Mouse (Mus musculus) gastrocnemius, postnatal 14 days (tissue): Measurements from ENCODE around the gene Abcc4. TPM values are rescaled to one million over a fixed set of nuclear protein-coding genes. Genes with fewer than 3 reads are reported as not detected.
"Not testable (repeated sequence)": the region's sequence is repeated elsewhere in the genome, so short reads cannot be mapped to it uniquely, and the experiment has no call there.

Source experiments
- DNase-seq: peaks from one replicate; pipeline ENCODE4 v3.0.0; 2021; ENCODE audit warnings: mixed read lengths
- intact Hi-C: fragments of 180-260 bp; cut with DNase I; formaldehyde crosslinking; loops from one replicate; pipeline ENCODE4 v1.15.1; 2025; ENCODE audit warnings: low total_unique reads
- total RNA-seq, 2 experiments: library from RNA; stranded (reverse); gene quantifications; 2 replicates each; pipeline ENCODE4 v1.2.3; 2021

Gene Abcc4
- total RNA-seq, 2 experiments from 2014 or later, result 7.9 to 8.2 TPM

DNA sequence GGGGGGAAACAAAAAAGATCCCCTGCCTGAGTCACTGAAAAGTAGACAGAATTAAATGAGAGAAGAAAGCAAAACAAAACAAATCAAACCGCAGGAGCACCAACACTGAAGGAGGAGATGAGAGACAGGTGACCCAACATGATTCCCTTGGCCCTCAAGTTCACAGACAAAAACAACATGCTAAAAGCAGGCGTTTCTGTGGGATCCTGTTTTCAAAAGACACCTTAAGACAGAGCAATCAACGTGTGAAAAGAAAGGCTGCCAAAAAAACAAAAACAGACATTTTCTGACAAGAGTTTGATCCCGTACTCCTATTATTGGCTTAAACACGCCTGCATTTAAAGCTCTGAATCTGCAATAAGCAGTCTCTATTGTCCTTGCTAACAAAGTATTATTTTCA is 153.6 kb downstream of the Abcc4 start:
- intact Hi-C loops, result no loop called here

DNA sequence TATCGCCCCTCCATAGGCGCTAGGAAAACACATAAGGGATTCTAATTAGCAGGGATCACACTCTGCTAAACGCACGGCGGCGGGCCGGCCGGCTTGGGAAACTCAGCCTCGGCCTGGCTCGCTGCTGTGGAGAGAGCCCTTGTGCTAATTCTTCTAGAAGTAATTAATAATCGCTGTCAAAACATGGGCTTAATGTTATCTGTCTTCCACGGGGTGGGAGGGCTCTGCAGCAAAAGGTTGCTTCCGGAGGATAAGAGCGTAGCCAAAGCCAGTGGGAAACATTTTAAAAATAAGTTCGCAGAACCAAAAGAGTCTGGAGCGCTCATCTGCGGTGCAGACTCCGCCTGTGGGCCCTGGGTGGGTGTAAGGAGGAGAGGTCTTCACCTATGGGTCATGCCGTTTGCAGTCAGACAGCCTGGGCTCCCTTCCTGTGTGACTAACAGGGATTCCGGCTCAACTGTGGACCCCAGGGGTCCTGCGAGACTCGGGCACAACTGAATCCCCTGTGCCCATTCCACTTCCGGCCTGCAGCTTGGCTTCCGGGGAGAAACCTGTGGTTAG is 154.2 kb downstream of the Abcc4 start:
- DNase-seq, result no peak
- intact Hi-C loops, result no loop called here

More for the DNA sequence above, 153.6 kb downstream of the Abcc4 start:
- no peak for DNase-seq

DNA sequence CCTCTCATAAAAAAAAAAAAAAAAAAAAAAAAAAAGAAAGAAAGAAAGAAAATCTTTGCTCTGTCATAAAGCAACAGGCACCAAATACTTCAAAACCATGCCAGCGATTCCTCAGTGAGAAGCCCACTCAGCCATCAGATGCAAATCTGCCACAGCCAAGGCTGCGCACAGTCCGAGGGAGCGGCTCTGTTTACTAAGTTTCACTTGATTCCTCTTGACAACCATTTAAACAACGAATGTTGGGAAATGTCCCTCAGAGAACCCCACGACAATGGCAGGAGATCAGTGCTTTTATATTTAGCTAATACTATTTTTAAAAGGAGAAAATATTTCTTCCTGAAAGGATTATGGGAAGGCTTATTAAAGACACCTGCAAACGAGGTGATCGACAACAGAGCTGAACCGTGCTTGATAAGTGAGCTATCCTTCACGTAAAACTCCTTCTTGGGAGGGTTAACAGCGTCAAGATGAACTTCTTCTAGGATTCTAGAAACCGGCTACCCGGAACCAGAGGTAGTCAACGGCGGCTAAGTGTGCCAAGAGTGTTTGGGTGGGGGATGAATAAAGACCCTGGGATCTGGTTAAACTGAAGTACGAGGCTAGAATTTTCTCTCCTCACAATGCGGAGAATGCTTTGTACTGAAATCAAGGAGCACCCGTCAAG is 154.8 kb downstream of the Abcc4 start:
- no peak for DNase-seq
- intact Hi-C loops, result no loop called here

DNA sequence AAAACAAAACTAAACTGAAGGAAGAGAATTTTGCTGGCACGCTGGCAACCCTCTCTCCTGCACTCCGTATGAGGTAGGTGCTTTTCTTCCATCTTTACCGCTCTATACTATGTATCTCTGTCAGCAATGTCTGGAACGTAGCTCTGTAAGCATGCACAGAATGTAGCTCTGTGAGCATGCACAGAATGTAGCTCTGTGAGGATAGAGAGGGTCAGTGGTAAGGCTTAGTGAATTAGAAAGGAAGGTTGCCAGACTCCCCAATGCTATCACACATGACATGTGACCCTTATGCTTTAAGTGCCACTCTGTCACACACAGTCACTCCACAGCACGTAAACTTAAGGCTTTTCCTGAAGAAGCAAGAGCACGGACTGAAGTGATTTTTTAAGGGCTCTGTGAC is 161.5 kb downstream of the Abcc4 start:
- intact Hi-C loops, result no loop called here
- no peak for DNase-seq

DNA sequence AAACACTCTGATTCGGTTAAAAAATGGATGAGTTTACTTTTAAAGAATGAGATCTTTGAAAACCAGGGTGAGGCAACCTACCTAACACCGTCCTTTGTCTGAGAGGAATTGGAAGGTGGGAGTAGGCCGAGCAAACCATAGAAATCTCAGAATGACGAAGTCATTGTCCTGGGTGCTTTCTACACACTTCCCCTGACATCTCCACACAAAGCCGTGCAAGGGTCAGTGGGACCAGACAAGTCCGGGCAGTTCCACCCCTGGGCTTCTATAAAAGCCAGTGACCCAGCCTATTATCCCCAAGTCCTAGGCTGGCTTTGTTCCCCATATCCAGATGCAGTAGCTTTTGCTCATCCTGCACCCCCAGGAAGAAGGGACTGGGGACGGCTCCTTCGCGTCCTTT is 163.1 kb downstream of the Abcc4 start:
- no peak for DNase-seq

DNA sequence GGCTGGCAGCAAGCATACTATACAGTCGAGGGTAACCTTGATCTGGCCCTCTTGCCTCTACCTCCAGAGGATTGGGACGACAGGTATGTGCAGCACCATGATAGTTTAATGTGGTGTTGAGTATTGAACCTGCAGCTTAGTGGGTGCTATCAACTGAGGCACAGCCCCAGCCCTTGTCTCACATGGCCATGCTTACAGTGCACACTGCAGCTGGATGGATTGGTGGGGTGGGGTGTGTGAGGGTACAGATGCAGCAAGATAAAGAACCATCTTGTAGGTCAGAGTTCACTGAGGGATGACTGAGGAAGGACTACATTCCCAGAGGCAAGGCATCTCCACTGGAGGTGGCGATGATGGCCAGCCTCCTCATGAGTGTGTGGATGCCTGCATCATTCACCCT is 174.5 kb downstream of the Abcc4 start:
- intact Hi-C loops, result no loop called here
- DNase-seq, result no peak

More for the DNA sequence above, 163.1 kb downstream of the Abcc4 start:
- intact Hi-C loops, result no loop called here

DNA sequence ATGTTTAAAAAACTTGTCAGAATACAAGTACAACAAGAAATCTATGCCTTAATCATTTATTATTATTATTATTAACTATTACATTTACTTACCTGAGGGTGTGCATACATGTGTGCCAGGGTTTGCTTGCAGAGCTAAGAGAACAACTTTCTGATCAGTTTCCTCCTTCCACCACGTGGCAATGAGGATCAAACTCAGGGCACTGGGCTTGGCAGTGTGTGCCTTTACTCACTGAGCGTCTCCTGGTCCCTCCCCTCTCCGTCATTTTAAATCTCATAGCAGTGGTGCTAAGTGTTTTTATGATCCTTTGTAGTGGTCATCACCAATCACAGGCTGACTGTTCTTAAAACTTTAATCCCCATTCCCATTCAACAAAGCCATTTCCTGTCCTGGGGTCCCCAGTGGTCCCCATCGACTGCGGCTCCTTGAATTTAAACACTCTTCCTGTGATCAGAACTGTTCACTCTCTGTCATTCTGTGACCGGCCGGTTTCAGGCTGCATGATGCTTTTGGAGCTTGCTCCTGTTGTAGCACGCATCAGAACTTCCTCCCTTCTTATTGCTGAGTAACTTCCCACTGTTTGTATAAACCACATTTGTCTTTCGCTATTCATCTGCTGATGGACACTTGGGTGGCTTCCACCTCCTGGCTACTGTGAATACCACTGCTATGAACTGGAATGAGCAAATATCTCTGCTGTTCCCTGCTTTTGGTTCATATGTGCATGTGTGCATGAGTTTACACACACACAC is 191.6 kb downstream of the Abcc4 start:
- no peak for DNase-seq
- intact Hi-C loops, result no loop called here

DNA sequence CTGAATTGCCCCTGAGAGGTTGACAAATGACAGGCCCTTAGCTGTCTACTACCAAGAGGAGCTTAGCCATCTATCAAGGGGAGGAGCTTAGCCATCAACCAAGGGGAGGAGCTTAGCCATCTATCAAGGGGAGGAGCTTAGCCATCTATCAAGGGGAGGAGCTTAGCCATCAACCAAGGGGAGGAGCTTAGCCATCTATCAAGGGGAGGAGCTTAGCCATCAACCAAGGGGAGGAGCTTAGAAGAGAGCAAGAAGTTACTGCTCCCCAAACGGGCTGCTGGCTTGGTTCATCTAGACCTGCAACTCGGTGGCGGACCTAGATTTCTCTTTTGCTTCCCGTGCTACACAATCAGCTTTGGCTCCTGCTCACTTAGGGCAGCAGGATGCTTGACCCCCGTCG is 194.3 kb downstream of the Abcc4 start:
- DNase-seq, intact Hi-C loops: not testable (repeated sequence)

DNA sequence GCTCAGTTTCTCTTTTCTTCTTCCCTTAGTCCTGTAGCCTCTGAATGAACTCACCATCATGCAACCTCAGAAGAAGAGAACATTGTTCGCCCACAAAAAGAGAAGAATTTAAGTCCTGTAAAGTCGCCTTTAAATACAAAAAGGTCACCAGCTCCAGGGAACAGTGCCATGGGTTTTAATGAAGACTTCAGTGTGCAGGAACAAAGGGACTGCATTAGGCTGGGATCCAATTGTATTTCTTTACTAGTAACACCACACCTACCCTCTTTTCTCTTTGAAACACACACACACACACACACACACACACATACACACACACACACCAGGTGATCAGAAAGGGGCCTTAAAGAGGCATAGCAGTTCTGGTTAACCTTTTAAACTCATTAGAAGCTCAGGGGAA is 195.2 kb downstream of the Abcc4 start:
- intact Hi-C loops, result no loop called here
- DNase-seq, result no peak

DNA sequence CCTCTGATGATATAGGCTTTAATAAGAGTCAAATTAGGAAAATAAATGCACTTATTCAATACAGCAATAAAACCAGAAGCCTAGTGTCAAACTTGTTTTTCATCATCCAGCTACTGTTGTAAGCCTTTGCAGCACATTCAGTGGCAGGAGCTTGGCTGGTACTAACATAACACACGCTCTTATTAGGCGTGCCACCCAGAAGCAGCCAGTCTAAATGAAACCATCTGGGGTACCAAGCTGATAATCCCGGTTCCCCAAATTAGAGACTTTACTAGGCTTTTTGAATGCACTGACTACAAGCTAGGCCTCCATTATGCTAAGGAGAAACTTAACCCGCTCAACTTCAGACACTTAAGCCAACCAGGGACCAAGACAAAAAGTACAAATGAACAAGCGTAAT is 195.8 kb downstream of the Abcc4 start:
- no peak for DNase-seq
- intact Hi-C loops, result no loop called here

DNA sequence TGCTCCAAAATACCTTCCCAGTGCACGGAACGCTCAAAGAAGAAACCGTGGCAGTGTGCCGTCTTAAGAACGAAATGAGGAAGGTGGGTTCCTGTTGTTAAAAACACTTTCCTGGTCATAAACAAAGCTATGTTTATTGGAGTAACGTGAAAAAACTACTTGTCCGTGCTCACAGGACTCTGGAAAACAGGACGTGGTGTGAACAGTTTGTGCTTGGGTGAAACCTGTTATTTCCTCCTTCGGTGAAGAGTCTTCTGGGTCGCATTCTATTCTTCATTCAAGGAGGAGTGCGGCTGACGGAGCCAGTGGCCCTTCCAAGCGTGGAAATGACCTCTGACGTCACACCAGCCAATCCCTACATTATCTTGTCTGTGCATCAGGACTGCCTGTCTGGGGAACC is 198.2 kb downstream of the Abcc4 start:
- intact Hi-C loops, result no loop called here
- DNase-seq, result no peak

DNA sequence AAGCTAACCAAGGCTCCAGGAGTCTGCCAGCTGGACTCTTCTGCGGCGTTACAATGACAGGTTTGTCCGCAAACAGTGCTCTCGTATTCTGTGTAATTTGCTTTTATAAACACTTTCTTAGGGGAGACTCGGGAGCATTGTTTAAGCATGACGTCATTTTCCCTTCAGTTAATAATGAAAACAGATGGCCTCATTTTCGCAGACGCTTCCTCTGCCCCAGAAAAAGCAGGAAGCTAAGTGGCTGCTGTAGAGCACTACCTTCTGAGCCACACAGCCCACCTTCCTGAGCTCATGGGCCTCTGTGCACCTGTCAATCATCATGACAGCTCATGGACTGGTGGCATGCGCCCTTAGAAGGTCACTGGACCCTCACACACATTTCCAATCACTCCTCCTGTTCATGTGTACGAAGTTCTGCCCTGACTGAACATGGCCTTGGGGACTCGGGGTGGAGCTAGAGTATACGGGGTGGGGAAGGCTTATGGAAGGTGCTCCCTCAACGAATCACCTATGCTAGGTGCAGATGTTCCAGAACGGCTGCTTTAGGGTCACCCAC is 199.3 kb downstream of the Abcc4 start:
- DNase-seq, result no peak
- intact Hi-C loops, result no loop called here

DNA sequence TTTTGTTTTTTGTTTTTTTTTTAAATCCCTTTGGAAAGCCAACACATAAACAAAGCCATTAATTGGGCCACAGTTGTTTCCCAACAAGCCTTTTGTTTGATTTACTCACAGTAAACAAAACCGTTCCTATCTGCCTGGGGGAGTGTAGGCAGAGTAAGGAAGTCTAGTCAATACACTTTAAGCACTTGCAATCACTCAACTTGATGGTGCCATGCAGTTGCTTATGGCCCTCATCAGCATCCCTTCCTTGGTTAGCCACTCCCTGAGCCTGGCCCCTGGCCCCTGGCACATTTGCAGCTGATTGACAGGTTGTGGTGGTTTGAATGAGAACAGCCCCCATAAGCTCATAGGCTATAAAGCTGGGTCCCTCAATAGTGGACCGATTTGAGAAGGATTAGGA is 209.3 kb downstream of the Abcc4 start:
- no peak for DNase-seq
- intact Hi-C loops, result no loop called here

DNA sequence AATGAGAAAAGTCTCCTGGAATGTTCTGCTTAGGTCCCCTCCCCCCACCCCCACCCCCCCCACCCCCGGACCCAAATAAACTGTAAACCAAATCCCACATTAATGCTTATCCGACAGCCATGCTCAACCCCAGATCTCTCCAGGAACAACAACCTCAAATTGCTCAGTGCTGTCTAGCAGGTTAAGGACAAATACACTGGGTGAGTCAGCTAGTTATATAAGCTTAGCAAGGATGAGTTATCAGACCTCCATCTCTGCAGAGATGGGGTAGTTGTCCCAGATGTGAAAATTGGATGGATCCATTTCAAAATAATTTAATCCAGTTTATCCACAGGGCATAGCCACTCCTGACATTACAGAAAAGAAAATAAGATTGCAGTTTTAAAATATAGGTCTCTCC is 210.6 kb downstream of the Abcc4 start:
- intact Hi-C loops, result no loop called here
- no peak for DNase-seq

DNA sequence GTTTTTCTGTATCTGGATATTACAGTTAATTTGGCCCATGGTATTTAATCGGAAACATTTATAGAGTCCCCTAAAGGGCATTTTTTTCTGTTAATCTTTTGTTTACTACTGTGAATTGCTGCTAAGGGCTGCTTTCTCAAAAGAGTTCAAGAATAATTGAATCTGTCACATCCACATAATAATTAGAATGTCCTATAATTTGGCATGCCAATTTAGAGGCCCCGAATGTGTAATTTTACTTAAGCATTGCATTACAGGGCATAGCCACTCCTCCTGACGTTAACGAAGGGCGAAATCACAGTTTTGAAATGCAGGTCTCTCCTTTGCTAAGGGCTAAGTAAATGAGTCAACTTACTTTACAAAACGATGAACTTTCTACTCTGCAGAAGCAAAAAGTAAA is 214.3 kb downstream of the Abcc4 start:
- intact Hi-C loops, result no loop called here

DNA sequence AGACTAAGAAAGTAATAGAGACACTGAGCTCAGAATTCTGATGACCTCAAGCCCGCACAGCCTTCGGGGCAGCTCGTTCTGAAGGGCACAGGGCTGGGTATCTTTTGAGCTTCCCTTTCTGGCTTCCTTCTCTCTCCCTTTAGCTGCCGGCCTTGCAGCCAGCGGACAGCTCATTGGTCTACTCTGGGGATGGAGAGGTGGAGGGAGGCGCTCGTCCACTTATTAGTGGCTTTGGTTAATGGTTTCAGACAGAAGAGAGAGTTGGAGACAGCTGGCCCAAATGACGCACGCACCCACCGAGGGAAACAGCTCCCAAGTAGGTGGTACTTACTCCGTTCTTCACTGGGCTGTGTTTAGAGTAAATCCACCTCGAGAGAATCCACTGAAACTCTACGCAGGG is 214.7 kb downstream of the Abcc4 start:
- DNase-seq, result no peak
- intact Hi-C loops, result no loop called here

More for the DNA sequence above, 214.3 kb downstream of the Abcc4 start:
- DNase-seq, result no peak

DNA sequence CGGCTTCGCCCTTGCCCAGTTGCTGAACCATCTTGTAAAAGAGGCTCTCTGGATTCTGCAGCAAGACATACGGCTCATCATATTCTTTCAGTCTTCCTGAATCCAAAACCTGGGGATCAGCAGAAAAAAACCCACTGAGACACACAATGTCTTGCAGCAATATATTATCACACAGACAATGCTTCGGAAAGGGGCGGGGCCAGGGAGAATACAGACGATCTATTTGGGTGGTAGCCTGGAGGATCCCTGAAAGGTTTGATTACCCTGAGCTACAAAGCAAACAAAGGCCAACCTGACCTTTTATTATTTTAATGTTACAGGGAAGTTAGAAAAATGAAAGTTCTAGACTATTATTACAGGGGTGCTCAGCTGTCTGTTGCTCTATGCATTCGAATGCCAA is 215.5 kb downstream of the Abcc4 start:
- DNase-seq, result no peak
- intact Hi-C loops, result no loop called here

DNA sequence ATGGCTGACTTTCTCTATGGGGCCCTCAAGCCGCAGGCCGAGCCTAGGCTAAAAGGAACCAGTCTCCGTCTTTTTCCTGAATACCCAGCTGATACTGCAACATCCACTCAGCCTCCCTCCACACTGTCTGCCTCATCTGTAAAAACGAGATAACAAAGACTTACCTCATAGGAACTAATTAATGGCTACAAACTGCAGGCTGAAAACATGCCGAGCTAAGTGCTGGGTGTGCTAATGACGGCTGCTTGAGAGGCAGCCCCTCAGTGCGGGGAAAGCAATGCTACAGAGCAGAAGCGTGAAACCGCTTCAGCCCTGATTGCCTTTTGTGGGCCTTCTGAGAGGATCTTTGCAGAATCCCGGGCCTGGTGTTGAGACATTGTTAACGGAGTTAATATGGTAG is 219.7 kb downstream of the Abcc4 start:
- DNase-seq, result no peak

DNA sequence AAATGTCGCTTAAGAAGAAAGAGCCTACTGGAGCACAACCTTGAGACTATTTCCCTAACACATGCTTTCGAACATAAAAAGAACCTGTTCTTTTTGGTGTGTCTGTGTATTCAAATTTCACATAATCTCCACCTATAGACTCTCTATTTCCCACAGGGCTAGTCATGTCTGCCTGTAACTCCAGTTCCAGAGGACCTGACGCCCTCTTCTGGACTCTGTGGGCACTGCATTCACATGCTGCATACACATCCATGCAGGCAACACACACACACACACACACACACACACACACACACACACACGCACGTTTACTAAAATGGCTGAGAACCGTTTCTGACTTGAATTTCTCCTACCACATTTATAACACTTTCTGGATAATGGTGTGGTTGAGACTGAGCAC is 220.4 kb downstream of the Abcc4 start:
- intact Hi-C loops, result no loop called here
- DNase-seq, result no peak

More for the DNA sequence above, 219.7 kb downstream of the Abcc4 start:
- intact Hi-C loops, result no loop called here

DNA sequence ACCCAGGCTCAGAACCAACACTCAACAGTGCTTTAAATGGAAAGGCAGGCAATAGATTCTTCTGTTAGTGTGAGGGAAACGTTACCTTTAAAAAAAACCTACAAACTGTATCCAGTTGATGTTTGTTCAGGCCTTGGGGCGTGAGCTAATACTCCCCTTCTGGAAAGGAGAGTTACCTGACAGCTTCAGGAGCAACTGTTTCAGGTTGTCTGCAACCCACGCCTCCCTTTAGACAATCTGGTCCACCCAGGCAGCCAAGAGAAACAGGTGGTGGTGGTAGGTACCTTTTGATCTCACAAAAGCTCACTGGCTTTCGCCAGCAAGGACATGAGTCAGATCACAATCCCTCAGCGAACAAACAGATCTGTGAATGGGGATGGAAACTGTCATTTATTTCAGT is 223.7 kb downstream of the Abcc4 start:
- intact Hi-C loops, result no loop called here
- DNase-seq, result no peak

DNA sequence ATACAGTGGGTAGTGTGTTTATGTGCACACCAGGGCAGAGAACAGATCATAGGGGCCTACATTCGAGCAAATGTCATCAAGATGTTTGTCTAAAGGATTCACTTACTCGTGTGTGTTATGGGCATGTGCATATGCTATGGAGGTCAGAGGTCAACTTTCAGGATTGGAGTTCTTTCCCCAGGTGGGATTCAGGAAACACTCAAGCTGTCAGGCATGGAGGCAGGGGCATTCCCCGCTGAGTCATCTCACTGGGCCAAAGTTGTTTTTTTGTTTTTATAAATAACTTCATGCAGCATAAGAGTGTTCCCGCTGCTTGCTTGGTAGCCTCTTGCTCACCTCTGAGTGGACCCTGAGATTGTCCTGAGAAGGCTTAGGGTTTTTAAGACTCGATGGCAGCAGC is 224.2 kb downstream of the Abcc4 start:
- intact Hi-C loops, result no loop called here
- DNase-seq, result no peak
